Mouse (Mus musculus) liver, adult 2 months (tissue): ENCODE measurements around the gene Phactr3. TPM values are rescaled to one million over a fixed set of nuclear protein-coding genes. Genes with fewer than 3 reads are reported as not detected.
A peak's percentile ranks its signal among the peaks of the same experiment; 100 is the strongest.

Source experiments
- DNase-seq: peaks from one replicate; pipeline ENCODE4 v3.0.0-alpha.2; 2011; ENCODE audit warnings: low read depth, low spot score; ENCODE audit errors: extremely low read depth
- H3K27ac ChIP-seq: fragments of 200-500 bp; replicated peaks from 2 replicates; pipeline ENCODE4 v1.5.1; 2012; ENCODE audit warnings: low read depth, mild to moderate bottlenecking, control low read depth, inconsistent platforms, low read length; ENCODE audit not compliant: insufficient read depth
- H3K27me3 ChIP-seq: fragments of 200-500 bp; 2 replicates; pipeline ENCODE4 v1.6.1; 2012; ENCODE audit warnings: mild to moderate bottlenecking, moderate library complexity, low read length, inconsistent platforms; ENCODE audit not compliant: control insufficient read depth, insufficient read depth
- H3K36me3 ChIP-seq: fragments of 200-500 bp; 2 replicates; pipeline ENCODE4 v1.6.1; 2012; ENCODE audit warnings: low read length, inconsistent platforms; ENCODE audit not compliant: control insufficient read depth, insufficient read depth
- H3K4me1 ChIP-seq: fragments of 200-500 bp; 2 replicates; pipeline ENCODE4 v1.6.1; 2011; ENCODE audit warnings: low read length; ENCODE audit not compliant: control insufficient read depth, insufficient read depth
- H3K4me3 ChIP-seq: fragments of 200-500 bp; 2 replicates; pipeline ENCODE4 v1.5.1; 2011; ENCODE audit warnings: low read depth, mild to moderate bottlenecking, control low read depth, low read length, moderate library complexity; ENCODE audit not compliant: insufficient read depth
- H3K79me2 ChIP-seq: fragments of 200-500 bp; 2 replicates; pipeline ENCODE4 v1.6.1; 2012; ENCODE audit warnings: inconsistent platforms, mild to moderate bottlenecking, low read length, moderate library complexity; ENCODE audit not compliant: control insufficient read depth, insufficient read depth
- H3K9ac ChIP-seq: fragments of 200-500 bp; 2 replicates; pipeline ENCODE4 v1.6.1; 2012; ENCODE audit warnings: low read depth, mild to moderate bottlenecking, control low read depth, inconsistent platforms, low read length
- CTCF ChIP-seq: fragments of 200-500 bp; IDR thresholded peaks from 2 replicates; pipeline ENCODE4 v1.5.1; 2011; ENCODE audit warnings: low read depth, low read length, control low read depth
- POLR2A ChIP-seq: fragments of 200-500 bp; IDR thresholded peaks from 2 replicates; pipeline ENCODE4 v1.6.1; 2011; ENCODE audit warnings: low read length, control low read depth; ENCODE audit not compliant: insufficient read depth; ENCODE audit errors: extremely low read depth
- WGBS: fragments of 180-500 bp; shearing (Covaris S2); methylation state at CpG from one replicate; pipeline ENCODE4 v1.1.7; 2018; 5-methylcytosine and 5-hydroxymethylcytosine counted together
- polyA plus RNA-seq: library from polyadenylated mRNA; depleted of rRNA; stranded (reverse); fragments of >200 nt; gene quantifications from 2 replicates; pipeline ENCODE4 v1.2.3, GENCODE M21; 2012
- total RNA-seq: library from RNA; depleted of rRNA; stranded (reverse); fragments of >200 nt; gene quantifications from 2 replicates; pipeline ENCODE4 v1.2.3, GENCODE M21; 2014

The Phactr3 gene
- total and polyA plus RNA-seq, 2 experiments: not detected

GRCm38 (mm10) chr2:178270794-178271193 is 152.0 kb downstream of the Phactr3 start:
- WGBS: 71% methylated on average over 2 of the region's 2 CpGs
- H3K9ac ChIP-seq: no peak overlapping the region
- no peak for TF ChIP-seq CTCF
- TF ChIP-seq POLR2A: no peak

DNA sequence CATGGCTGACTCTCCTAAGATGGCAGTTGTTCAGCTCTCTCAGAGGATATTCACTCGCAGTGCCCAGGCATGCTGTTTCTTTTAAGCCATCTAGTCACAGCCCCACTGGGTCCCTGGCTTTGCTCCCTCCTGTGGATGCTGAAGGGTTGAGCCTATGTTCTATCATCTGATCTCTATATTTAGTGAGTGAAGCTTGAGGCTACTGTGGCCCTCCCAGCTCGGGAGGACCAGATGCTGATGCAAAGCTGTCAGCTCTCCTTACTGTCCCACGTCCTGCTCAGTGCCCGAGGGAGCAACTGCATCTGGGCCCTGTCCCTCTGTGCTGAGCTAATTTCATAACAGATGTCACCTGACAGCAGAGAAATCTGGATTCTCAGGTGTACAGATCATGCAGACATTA is 153.6 kb downstream of the Phactr3 start:
- no peaks in the 10 kb centered on the region for H3K79me2 ChIP-seq
- H3K27me3 ChIP-seq: no peaks in the 10 kb centered on the region; the same call in 1 of the 2 replicates
- no peaks in the 10 kb centered on the region for H3K36me3 ChIP-seq
- no peak overlapping the region for H3K9ac ChIP-seq
- no peaks in the 10 kb centered on the region for H3K4me1 ChIP-seq
- no peak overlapping the region for H3K27ac ChIP-seq
- 62% methylated on average over 4 of the region's 4 CpGs for WGBS
- no peak for TF ChIP-seq CTCF
- no peak for TF ChIP-seq POLR2A
- no peak for DNase-seq
- no peak overlapping the region for H3K4me3 ChIP-seq

More at GRCm38 (mm10) chr2:178270794-178271193, 152.0 kb downstream of the Phactr3 start:
- no peaks in the 10 kb centered on the region for H3K79me2 ChIP-seq
- no peaks in the 10 kb centered on the region; the same call in 1 of the 2 replicates for H3K27me3 ChIP-seq
- H3K36me3 ChIP-seq: no peaks in the 10 kb centered on the region
- no peak for DNase-seq
- H3K27ac ChIP-seq: no peak overlapping the region
- no peaks in the 10 kb centered on the region for H3K4me1 ChIP-seq
- H3K4me3 ChIP-seq: no peak overlapping the region

DNA sequence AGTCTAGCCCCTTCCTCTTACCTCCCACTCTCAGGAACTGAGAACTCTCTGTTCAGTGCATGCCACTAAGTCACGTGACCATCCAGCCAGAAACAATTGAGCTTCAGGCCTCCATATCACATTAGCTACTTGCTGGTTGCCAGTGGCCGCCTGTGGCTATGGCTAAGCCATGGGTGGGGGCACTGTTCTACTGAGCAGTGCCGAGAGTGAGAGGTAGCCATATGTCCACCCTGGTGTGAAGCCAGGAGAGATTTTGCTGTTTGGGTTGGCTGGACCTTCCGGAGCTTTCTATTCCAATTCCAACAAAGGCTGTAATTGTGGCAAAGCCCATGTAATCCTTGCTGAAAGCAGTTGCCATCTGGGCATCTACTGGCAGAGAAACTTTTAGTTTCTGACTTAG is 155.4 kb downstream of the Phactr3 start:
- Histone ChIP-seq H3K27ac (no peak overlapping the region), H3K4me1 (no peaks in the 10 kb centered on the region), H3K4me3 (no peak overlapping the region), H3K27me3 (no peaks in the 10 kb centered on the region; the same call in 1 of the 2 replicates), H3K36me3 (no peaks in the 10 kb centered on the region), H3K9ac (no peak overlapping the region), H3K79me2 (no peaks in the 10 kb centered on the region)
- DNase-seq: no peak
- 65% methylated on average over 4 of the region's 4 CpGs for WGBS
- TF ChIP-seq CTCF (no peak), POLR2A (no peak)

- no peak overlapping the region for H3K27ac ChIP-seq
- H3K27me3 ChIP-seq: no peaks in the 10 kb centered on the region; the same call in 1 of the 2 replicates
- DNase-seq: peak; percentile 17
- H3K9ac ChIP-seq: no peak overlapping the region
- no peak overlapping the region for H3K4me3 ChIP-seq
- H3K79me2 ChIP-seq: no peaks in the 10 kb centered on the region
- no peaks in the 10 kb centered on the region for H3K4me1 ChIP-seq
- no peaks in the 10 kb centered on the region for H3K36me3 ChIP-seq
- WGBS: 9% methylated on average over 6 of the region's 6 CpGs
- TF ChIP-seq POLR2A (no peak), CTCF (no peak)
Measured at GRCm38 (mm10) chr2:178277206-178277605, 158.4 kb downstream of the Phactr3 start.

DNA sequence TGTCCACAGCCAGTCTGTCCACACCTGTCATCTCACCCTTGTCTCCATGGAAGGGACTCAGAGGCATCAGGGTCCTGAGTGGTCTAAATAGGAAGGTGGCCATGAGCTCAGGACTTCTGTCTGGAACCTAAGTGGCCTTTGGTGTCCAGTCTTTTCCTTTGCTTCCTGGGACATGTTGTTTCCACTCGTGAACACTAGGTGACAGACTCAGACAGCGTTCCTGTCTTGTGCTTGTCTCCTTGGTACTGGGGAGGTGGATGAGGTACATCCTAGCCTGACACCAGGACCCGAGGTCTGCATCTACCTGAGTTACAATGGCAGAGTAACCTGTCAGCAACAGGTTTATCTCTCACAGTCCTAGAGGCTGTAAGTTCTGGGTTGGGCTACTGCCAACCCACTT is 162.4 kb downstream of the Phactr3 start:
- Histone ChIP-seq H3K9ac (no peak overlapping the region), H3K27me3 (no peaks in the 10 kb centered on the region), H3K79me2 (no peaks in the 10 kb centered on the region), H3K27ac (no peak overlapping the region), H3K4me3 (no peak overlapping the region), H3K4me1 (no peaks in the 10 kb centered on the region), H3K36me3 (no peaks in the 10 kb centered on the region)
- TF ChIP-seq POLR2A (no peak), CTCF (no peak)
- DNase-seq: no peak
- WGBS: 53% methylated on average over 3 of the region's 3 CpGs

DNA sequence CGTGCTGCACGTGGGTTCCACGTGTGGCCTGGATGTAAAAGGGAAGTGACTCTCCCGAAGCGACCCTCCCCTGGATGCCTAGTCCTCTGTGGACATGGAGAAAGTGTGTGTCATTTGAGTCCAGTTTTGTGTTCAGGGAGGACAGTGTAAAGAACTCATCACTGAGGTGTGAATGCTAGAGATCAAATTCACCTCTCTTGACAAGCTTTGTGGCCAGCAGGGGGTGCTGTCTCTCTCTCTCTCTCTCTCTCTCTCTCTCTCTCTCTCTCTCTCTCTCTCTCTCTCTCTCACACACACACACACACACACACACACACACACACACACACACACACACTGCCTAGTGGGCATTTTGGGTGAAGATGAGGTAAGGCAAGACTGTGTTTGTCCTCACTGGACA is 168.5 kb downstream of the Phactr3 start:
- no peaks in the 10 kb centered on the region for H3K79me2 ChIP-seq
- H3K27ac ChIP-seq: no peak overlapping the region
- WGBS: 77% methylated on average over 5 of the region's 5 CpGs
- no peaks in the 10 kb centered on the region for H3K4me1 ChIP-seq
- no peaks in the 10 kb centered on the region for H3K36me3 ChIP-seq
- DNase-seq: no peak
- no peak overlapping the region for H3K9ac ChIP-seq
- TF ChIP-seq CTCF (0 out of 2 replicates have a peak, but pooled peaks have one; percentile 4), POLR2A (no peak)
- H3K4me3 ChIP-seq: no peak overlapping the region
- no peaks in the 10 kb centered on the region for H3K27me3 ChIP-seq
